Mouse (Mus musculus) retina, postnatal 7 days (tissue): Measurements from ENCODE around the gene Tmem119.
"Not testable (repeated sequence)": the region's sequence is repeated elsewhere in the genome, so short reads cannot be mapped to it uniquely, and the experiment has no call there.

Experiments used
- DNase-seq: peaks from one replicate; pipeline ENCODE4 v3.0.0-alpha.2; 2012; ENCODE audit warnings: low read depth, low spot score

The Tmem119 gene

GRCm38 (mm10) chr5:113789075-113789788 lies 11.1 kb downstream of the Tmem119 start:
- no peak for DNase-seq

DNA sequence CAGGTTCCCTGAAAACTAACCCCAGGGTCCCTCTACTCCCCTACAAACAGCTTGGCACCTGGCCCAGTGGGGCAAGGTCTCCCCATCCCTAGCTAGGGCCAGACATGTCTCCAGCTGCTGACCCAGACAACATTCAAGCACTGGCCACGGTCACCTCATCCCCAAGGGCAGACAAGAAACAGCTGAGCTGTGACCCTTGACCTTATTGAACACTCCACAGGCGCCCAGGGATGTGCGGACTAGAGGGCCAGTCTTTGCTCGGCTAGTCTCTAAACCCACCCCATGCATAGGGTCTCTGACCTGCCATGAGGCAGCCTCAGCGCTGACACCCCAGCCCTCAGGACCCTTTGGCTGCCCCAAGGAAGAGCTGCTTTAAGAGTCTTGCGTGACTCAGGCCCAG lies 11.7 kb downstream of the Tmem119 start:
- DNase-seq = no peak

DNA sequence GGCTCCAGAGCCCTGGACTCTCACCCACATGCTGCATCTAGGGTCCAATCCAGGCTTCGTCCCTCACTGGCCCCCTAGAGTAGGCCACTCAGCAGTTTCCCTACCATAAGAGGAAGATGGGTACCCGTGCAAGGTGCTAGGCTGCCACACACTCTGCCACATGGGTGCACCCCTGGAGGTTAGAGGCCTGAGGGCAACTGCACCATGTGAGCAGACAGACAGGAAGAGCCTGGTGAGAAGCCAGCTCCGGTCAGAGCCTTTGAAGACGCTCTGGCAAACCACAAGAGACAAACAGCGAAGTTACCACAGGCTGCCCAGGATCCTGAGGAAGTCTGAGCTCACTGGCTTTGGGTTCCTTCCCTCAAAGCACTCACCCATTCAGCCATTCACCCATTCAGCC lies 13.3 kb downstream of the Tmem119 start:
- no peak for DNase-seq

DNA sequence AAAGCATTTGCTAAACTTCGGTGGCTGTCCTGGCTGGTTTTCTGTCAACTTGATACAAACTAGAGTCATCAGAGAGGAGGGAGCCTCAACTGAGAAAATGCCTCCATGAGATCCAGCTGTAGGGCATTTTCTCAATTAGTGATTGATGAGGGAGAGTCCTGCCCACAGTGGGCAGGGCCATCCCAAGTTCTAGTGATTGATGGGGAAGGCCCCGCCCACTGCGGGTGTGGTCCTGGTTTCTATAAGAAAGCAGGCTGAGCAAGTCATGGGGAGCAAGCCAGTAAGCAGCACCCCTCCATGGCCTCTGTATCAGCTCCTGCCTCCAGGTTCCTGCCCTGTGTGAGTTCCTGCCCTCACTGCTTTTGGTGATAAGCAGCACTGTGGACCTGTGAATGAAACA lies 16.2 kb downstream of the Tmem119 start:
- not testable (repeated sequence) for DNase-seq

DNA sequence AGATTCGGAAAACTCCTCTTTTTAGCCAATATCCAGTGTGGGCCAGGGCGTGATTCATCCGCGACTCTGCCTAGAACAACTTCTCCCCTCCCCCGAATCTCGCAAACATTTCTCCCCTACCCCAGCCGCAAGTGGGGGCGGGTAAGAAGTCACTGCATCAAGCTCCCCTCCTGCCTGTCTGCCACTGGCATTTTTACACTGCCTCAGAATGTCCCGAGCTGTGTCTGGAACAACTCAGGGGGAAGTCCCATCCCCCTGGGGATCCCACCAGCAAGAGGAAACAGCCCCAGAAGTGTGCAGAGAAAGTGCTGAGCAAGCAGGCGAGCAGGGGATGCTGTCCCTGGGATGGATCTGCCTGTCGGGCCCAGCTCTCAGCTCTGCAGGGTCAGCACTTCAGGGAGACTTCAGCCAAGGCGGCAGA lies 16.7 kb downstream of the Tmem119 start:
- DNase-seq = no peak

DNA sequence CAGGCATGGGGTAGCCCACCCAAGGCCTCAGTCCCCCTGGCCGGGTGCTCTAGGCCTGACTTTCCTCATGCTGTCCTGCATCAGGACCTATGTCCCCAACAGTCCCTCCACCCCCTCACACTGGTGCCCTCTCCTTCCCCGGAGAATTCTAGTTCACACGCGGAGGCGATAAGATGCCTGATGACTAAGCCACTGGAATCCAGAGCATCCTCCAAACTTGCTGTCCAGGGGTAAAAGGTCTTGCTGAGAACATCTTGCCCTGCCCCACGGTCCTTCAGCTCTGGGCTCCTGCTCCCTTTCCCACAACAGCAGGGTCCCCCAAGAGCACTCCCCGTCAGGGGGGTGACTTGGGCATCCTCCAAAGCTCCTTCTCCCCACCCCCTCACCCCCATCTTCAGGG lies 17.7 kb downstream of the Tmem119 start:
- DNase-seq = no peak

DNA sequence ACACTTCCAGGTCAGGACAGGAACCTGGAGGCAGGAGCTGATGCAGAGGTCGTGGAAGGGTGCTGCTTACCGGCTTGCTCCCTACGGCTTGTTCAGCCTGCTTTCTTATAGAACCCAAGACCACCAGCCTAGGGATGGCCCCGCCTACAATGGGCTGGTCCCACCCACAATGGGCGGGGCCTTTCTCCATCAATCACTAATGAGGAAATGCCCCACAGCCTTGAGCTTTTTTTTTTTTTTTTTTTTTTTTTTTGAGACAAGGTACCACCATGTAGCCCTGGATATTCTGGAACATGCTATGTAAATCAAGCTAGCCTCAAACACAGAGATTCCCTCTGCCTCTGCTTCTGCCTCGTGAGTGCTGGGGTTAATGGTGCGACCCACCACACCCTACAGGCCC lies 18.4 kb downstream of the Tmem119 start:
- no peak for DNase-seq

GRCm38 (mm10) chr5:113781254-113781653 lies 19.1 kb downstream of the Tmem119 start:
- DNase-seq = no peak

DNA sequence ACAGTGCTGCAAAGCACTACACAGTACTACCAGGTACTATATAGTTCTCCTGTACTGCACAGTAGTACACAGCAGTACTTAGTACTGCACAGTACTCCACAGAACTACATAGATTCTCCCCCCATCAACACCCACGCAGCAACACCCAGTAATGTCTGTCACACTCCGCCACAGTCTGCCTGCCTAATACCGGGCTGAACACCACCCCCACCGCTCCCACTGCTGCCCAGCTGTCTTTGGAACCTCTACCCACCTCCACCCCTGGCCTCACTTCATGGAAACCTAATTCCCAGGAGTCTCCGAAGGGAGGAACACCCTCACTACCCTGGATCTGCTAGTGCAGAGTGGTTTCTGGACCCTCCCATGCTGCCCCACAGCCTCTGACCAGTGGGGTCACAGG lies 19.6 kb downstream of the Tmem119 start:
- no peak for DNase-seq

GRCm38 (mm10) chr5:113780082-113780752 lies 20.1 kb downstream of the Tmem119 start:
- DNase-seq = no peak

- no peak for DNase-seq
Measured at GRCm38 (mm10) chr5:113779569-113779968, 20.7 kb downstream of the Tmem119 start.

DNA sequence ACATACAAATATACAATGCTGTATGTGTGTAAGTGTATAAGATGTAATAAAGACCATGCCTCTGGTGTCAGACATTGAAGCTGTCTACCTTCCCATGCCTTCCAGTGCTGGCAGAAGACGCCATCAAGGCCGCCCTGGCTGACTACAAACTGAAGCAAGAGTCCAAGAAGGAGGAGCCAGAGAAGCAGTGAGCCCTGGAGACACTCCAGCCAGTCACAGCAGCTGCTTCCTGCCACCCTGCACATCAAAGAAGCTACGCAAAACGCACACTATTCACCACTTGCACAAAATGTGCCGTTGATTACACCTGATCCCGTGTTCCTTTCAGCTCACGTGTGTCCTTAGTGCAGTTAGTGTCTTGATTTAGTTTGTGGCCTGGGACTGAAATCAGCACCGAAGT lies 22.6 kb downstream of the Tmem119 start:
- not testable (repeated sequence) for DNase-seq

DNA sequence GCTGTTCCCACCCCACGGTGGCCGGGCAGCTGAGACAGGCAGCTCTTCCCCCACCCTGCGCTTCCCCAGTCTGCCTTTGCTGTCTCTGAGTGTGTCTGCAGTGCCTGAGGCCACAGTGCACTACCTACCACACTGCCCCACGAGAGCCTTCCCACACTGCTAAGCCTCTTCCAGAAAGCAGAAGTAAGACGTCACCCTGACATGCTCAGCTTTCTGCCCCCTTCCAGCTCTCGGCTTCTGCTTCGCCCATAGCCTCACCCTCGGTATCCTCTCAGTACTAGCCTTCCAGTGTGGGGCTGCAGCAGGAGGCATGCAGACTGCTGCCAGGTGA lies 23.5 kb downstream of the Tmem119 start:
- DNase-seq = no peak

DNA sequence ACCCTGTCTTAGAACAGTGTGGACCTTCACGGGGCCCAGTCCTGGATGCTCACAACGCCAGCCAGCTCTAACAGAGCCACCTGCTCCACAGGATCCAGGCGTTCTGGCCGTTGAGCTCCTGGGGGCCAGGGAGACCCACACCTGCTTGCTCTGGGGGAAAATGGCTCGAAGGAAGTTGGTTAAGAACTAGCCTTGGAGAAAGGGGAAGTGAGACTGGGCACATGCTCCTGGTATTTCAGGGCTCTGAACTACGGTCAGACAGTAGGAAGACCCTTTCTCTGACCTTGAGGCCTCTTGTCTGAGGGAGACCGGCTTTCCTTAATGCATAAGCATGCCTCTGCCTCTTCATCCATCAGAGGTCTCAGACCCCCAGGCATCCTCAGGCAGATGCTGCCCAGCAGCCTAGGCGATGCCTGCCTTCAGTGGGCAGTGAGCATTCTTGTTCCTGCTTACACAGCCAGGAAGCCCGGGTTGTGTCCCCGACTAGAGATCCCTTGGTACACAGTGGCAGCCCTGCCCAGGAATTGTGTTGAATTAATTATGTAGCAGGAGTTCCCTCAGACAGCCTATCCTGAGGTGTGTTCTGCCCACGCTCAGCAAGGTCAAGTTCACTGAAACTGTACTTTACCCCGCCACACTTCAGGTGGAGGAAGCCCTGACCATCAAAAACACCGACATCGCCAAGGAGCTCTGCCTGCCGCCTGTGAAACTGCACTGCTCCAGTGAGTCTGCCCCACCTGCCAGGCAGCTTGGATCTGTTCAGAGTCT lies 24.0 kb downstream of the Tmem119 start:
- DNase-seq = no peak

- DNase-seq = no peak
Measured at GRCm38 (mm10) chr5:113775585-113775984, 24.7 kb downstream of the Tmem119 start.

GRCm38 (mm10) chr5:113773664-113774063 lies 26.7 kb downstream of the Tmem119 start:
- peak; percentile 48 for DNase-seq

DNA sequence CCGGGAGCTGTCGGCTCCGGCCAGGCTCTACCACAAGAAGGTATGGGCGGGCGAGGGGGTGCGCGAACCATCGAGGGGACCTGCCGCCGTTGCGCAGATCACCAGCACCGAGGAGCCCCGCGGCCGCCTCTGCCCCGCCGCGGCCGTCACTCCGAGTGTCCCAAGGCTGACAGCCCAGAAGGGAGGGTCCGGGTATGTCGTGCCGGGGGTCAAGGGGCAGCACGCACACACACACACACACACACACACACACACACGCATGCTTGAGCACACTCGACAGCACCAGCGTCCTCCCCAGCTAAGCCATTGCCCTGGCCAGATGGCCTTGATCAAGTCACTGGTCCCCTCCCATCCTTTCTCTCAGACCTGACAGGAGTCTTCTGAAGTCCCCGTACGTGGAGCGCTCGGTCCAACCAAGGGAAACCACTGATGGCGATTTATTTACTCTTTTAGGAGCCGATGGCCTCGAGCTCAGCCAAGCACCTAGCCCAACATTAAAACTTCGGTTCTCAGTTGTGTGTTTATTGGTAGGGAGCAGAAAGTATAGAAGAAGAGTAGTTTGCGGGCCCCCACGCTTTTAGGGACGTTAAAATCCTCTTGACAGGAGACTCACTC lies 27.3 kb downstream of the Tmem119 start:
- DNase-seq = peak; percentile 8

GRCm38 (mm10) chr5:113772450-113772895 lies 27.8 kb downstream of the Tmem119 start, which contains the start of the genes Sart3 and Iscu:
Sart3 (minus strand) TSS chr5:113772510.
Iscu (plus strand) TSS chr5:113772748.
- peak; percentile 92 for DNase-seq

GRCm38 (mm10) chr5:113771213-113772162 lies 28.8 kb downstream of the Tmem119 start:
- peak; percentile 86 for DNase-seq

DNA sequence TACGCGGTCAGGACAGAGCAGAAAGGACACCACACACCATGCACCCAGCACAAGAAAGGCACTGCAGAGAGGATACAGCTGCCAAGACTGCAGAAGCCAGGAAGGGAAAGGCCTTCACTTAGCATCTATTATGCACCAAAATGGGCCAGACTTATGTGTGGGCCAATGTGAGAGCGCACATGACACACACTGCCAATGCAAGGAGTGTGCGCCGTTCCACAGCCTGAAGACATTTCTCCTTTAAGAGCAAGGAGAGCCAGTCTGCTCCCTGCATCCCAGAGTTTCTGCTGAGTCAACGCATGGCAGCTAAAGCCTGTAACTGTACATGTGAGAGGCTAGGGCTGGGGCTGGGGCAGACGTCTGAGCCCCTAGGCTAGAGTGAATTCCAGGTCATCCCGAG lies 31.5 kb downstream of the Tmem119 start:
- DNase-seq = no peak
